Mouse (Mus musculus): ENCODE results near the gene Tle6. TPM values are rescaled to one million over a fixed set of nuclear protein-coding genes. Genes with fewer than 3 reads are reported as not detected.

Gene Tle6
- total and polyA plus RNA-seq, 3 experiments: 16.9 to 31.9 TPM; not detected in 1

- peaks cover 27% of the 10 kb centered on the region for H3K79me2 ChIP-seq (ENCODE audit: control insufficient read depth, insufficient read depth, low read length, poor library complexity)
- H3K36me3 ChIP-seq (ENCODE audit: control insufficient read depth in 1 of 2, insufficient read depth in 2 of 2, low read length in 2 of 2): peaks cover 2 to 11% of the 10 kb centered on the region in 2 experiments; a peak in 2 of 4 replicates
- 0 out of 2 replicates have a peak, but pooled peaks have one; percentile 24 for TF ChIP-seq HCFC1 (IDR thresholded peaks at IDR 0.05; ENCODE audit: low read depth, low read length)
- 0 out of 2 replicates have a peak, but pooled peaks have one; percentile 19 for TF ChIP-seq TCF12 (IDR thresholded peaks at IDR 0.05; ENCODE audit: low read depth, low read length)
- peak; percentile 66 for TF ChIP-seq NRF1 (IDR thresholded peaks at IDR 0.05; ENCODE audit: insufficient read depth, low read depth, low read length, poor library complexity, severe bottlenecking)
- peak; percentile 21 for TF ChIP-seq NELFE (IDR thresholded peaks at IDR 0.05; ENCODE audit: low read depth, low read length)
- TF ChIP-seq TAL1 (IDR thresholded peaks at IDR 0.05; ENCODE audit: low read length): no peak
- TF ChIP-seq MAZ (IDR thresholded peaks at IDR 0.05; ENCODE audit: low read depth, low read length): peak; percentile 19; the same call in 1 of the 2 replicates
- TF ChIP-seq GABPA (IDR thresholded peaks at IDR 0.05; ENCODE audit: low read depth, low read length): no peak
- TF ChIP-seq ELF1 (IDR thresholded peaks at IDR 0.05; ENCODE audit: low read depth, low read length): no peak
- no peak; a peak in 1 of 4 replicates for TF ChIP-seq EP300 (IDR thresholded peaks at IDR 0.05; ENCODE audit: low read depth in 1 of 2, low read length in 2 of 2)
- TF ChIP-seq USF1 (IDR thresholded peaks at IDR 0.05; ENCODE audit: low read depth, low read length): no peak; the same call in 1 of the 2 replicates
- TF ChIP-seq POLR2A (IDR thresholded peaks at IDR 0.05; ENCODE audit: control insufficient read depth in 1 of 2, insufficient read depth in 1 of 2, low read depth in 1 of 2, low read length in 2 of 2, poor library complexity in 1 of 2): no peak; a peak in 2 of 4 replicates
- no peak for TF ChIP-seq MAFK (IDR thresholded peaks at IDR 0.05; ENCODE audit: borderline replicate concordance, low read depth, low read length)
- TF ChIP-seq RAD21 (IDR thresholded peaks at IDR 0.05; ENCODE audit: low read depth, low read length): no peak
- TF ChIP-seq KAT2A (conservative IDR thresholded peaks at IDR 0.05; ENCODE audit: low read depth, low read length): no peak
- H3K9me3 ChIP-seq (replicated peaks; ENCODE audit: insufficient read depth, low read length): no peaks in the 10 kb centered on the region
- peak within 1 kb of the TSS; percentile 82 for H3K9ac ChIP-seq (ENCODE audit: control insufficient read depth, low read depth, low read length, poor library complexity, severe bottlenecking)
- peak; percentile 48 for DNase-seq (ENCODE audit: low read depth, low spot score)
- no peaks in the 10 kb centered on the region for H3K27me3 ChIP-seq (ENCODE audit: control insufficient read depth in 1 of 2, insufficient read depth in 2 of 2, low read length in 2 of 2)
- peak within 1 kb of the TSS; percentile 62 for H3K27ac ChIP-seq (ENCODE audit: control insufficient read depth, low read depth, low read length)
- peaks cover 0 to 11% of the 10 kb centered on the region in 2 experiments; a peak in 3 of 4 replicates for H3K4me1 ChIP-seq (ENCODE audit: control insufficient read depth in 1 of 2, insufficient read depth in 2 of 2, low read length in 2 of 2)
- peak within 1 kb of the TSS; percentile 95 for H3K4me3 ChIP-seq (ENCODE audit: control insufficient read depth in 1 of 2, insufficient read depth in 1 of 2, low read depth in 2 of 2, low read length in 2 of 2)
Measured at GRCm38 (mm10) chr10:81559163-81559626, 41.7 kb downstream of the Tle6 start, which contains the start of gene Aes. TSS of gene Aes (plus strand) at chr10:81559488.

- Histone ChIP-seq H3K79me2 (ENCODE audit: control insufficient read depth, insufficient read depth, low read length, poor library complexity) (peaks cover 27% of the 10 kb centered on the region), H3K4me3 (ENCODE audit: control insufficient read depth in 1 of 2, insufficient read depth in 1 of 2, low read depth in 2 of 2, low read length in 2 of 2) (no peak overlapping the region), H3K27me3 (ENCODE audit: control insufficient read depth in 1 of 2, insufficient read depth in 2 of 2, low read length in 2 of 2) (no peaks in the 10 kb centered on the region), H3K36me3 (ENCODE audit: control insufficient read depth in 1 of 2, insufficient read depth in 2 of 2, low read length in 2 of 2) (peaks cover 2 to 11% of the 10 kb centered on the region in 2 experiments; a peak in 2 of 4 replicates), H3K9me3 (replicated peaks; ENCODE audit: insufficient read depth, low read length) (no peaks in the 10 kb centered on the region), H3K9ac (ENCODE audit: control insufficient read depth, low read depth, low read length, poor library complexity, severe bottlenecking) (no peak overlapping the region), H3K27ac (ENCODE audit: control insufficient read depth, low read depth, low read length) (no peak overlapping the region), H3K4me1 (ENCODE audit: control insufficient read depth in 1 of 2, insufficient read depth in 2 of 2, low read length in 2 of 2) (peaks cover 0 to 11% of the 10 kb centered on the region in 2 experiments; a peak in 3 of 4 replicates)
- DNase-seq (ENCODE audit: low read depth, low spot score): no peak
- no peak for TF ChIP-seq RCOR1 (IDR thresholded peaks at IDR 0.05; ENCODE audit: low read depth, low read length)
Measured at GRCm38 (mm10) chr10:81557491-81557890, 43.4 kb downstream of the Tle6 start.
